Mouse (Mus musculus) spleen, postnatal 4 days (tissue): ENCODE measurements around the gene Tjp1.

ENCODE experiments used
- DNase-seq, 2 experiments: peaks; one replicate each; pipeline ENCODE4 v3.0.0; 2022; ENCODE audit warnings: low spot score in 2 of 2

Gene Tjp1

DNA sequence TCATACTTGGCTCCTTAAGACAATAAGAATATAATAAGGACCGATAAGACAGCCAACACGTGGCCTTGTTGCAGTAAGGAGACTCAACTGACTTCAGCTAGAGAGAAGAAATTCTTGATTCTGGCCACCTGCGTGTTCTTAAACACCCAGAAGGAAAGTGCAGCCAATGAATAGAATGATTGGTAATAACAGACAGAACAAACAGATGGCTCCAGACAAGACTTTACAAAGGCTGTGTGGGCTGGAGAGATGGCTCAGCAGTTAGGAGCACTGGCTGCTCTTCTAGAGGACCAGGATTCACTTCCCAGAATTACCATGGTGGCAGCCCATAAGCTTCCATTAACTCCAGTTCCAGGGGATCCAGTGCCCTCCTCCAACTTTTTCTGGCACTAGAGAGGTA lies 90.7 kb downstream of the Tjp1 start:
- DNase-seq = no peak

GRCm38 (mm10) chr7:65431018-65431695 lies 96.4 kb downstream of the Tjp1 start:
- DNase-seq = no peak

DNA sequence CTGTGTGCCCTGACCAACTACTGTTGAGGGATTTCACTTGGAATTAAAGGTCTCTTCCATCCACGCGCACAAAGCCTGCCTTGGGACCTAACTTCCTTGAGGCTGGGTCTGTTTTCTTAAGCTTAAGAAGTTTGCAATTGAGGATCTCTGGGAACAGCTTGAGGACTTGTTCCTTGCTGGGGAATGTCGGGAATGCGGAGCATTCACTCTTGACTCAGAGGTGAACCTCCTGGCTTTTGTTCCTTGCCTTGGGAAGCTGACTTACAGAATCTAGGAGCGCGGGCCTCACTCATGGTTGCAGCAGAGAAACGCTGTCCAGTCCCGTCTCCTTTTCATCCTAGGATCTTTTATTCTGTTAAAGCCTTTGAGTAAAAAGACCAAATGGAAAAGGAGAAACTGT lies 97.2 kb downstream of the Tjp1 start:
- no peak for DNase-seq

DNA sequence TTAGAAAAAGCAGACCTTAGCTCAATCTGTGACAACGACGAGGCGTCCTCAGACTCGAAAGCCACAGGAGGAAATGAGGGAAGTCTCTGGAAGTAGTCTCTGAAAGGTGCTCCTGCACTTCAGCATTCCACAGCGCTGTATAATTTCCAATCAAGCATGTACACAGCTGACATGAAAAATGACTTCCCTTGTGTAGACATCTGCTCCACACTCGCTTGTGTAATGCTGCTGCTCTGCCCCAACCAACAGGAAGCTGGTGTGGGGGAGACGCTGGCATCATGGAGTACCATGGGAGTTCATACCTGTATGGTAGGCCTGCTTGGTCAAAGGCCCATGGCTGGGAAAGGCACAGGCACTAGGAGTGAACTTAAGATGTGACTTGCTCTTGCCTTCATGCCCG lies 103.1 kb downstream of the Tjp1 start:
- no peak for DNase-seq

DNA sequence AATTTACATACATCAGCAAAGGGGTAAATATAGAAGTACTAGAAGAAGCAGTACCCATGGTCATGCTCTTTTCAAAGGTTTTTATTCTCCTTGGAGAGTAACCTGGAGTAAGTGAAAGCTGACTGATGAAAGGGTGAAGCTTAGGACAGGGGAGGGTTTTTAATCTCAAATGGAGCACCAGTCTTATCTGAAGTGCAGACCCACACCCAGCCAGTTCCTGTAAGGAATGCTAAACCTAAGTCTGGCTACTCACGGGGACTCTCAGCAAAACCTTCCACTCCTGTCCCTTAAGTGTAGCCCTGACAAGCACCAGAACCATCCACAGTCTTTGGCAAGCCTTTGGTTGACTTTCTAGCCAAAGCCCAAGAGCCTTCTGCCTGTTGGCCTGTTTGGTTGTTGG lies 105.1 kb downstream of the Tjp1 start:
- no peak for DNase-seq

GRCm38 (mm10) chr7:65421451-65421850 lies 106.1 kb downstream of the Tjp1 start:
- DNase-seq = peak in 1 of 2 experiments; percentile 31

- DNase-seq = no peak
Measured at GRCm38 (mm10) chr7:65419926-65420325, 107.7 kb downstream of the Tjp1 start.

DNA sequence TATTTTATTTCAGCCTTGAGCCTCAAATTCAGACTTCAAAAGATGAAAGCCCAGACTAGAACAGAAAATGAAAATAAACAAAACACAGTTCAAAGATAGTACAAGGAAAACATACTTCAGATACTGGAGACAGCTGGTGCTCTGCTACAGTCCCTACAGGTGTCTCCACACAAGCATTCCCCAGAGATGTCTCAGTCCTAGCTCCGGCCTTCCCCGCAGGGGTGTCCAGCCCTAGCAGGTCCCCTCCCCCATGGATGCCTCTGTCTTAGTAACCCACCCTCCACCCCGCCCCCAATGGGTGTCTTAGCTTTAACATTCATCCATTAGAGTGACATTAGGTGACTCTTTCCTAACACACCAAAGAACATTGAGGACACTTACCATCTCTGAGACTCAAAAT lies 108.6 kb downstream of the Tjp1 start:
- DNase-seq = no peak

- DNase-seq = no peak
Measured at GRCm38 (mm10) chr7:65418366-65418911, 109.1 kb downstream of the Tjp1 start.

- no peak for DNase-seq
Measured at GRCm38 (mm10) chr7:65417231-65418100, 110.1 kb downstream of the Tjp1 start.

DNA sequence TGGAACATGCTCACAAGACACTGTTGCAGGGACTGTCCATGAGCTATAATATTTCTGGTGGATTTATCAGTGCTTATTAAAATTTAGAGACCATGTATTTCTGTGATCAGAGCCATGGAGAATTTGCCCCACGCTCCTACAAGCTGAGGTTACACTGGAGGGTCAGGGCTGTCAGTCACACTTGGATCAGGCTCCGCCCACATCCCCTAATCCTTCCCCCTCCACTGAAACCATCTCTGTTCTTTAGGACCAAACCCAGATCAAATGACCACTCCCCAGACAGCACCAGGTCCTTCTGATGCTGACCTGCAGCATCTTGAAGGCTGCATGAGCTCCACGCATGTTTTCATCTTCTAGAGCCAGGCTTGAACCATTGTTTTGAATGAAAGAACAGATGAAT lies 111.1 kb downstream of the Tjp1 start:
- DNase-seq = no peak

- no peak for DNase-seq
Measured at GRCm38 (mm10) chr7:65413946-65414945, 113.3 kb downstream of the Tjp1 start.

GRCm38 (mm10) chr7:65410668-65411067 lies 116.9 kb downstream of the Tjp1 start:
- peak in 1 of 2 experiments; percentile 15 for DNase-seq

GRCm38 (mm10) chr7:65406427-65406826 lies 121.2 kb downstream of the Tjp1 start:
- DNase-seq = no peak

DNA sequence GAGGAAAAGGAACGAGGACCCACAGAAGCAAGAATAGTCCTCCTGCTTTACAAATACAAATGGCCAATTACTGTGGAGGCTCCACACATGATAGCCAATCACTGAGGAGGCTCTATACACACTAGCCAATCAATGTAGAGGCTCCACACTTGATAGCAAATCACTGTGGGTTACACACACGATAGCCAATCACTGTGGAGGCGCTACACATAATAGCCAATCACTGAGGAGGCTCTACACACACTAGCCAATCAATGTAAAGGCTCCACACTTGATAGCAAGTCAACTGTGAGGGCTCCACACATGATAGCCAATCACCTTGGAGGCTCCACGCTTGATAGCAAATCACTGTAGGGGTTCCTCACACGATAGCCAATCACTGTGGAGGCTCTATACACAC lies 125.1 kb downstream of the Tjp1 start:
- no peak for DNase-seq

GRCm38 (mm10) chr7:65401622-65402021 lies 126.0 kb downstream of the Tjp1 start:
- DNase-seq = no peak

DNA sequence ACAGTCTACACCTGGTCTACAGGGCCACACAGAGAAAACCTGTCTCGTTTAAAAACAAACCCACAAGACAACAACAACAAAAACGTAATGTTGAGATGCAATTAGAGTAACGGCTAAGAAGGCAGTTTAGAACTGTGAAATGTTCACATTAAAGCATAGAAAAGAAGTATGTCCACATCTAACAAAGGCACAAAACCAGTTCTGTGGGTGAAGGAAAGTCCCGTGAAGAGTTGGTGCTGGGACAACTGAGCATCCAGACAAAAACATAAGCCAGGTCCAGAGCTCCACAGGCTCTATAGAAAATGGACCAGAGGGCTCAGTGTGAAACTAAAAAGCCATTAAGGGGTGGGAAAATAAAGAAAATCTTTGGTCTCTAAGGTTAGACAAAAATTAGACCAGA lies 131.7 kb downstream of the Tjp1 start:
- DNase-seq = no peak

- DNase-seq = no peak
Measured at GRCm38 (mm10) chr7:65395166-65395565, 132.4 kb downstream of the Tjp1 start.

GRCm38 (mm10) chr7:65394672-65395071 lies 132.9 kb downstream of the Tjp1 start:
- DNase-seq = no peak

GRCm38 (mm10) chr7:65393704-65394452 lies 133.7 kb downstream of the Tjp1 start:
- no peak for DNase-seq

DNA sequence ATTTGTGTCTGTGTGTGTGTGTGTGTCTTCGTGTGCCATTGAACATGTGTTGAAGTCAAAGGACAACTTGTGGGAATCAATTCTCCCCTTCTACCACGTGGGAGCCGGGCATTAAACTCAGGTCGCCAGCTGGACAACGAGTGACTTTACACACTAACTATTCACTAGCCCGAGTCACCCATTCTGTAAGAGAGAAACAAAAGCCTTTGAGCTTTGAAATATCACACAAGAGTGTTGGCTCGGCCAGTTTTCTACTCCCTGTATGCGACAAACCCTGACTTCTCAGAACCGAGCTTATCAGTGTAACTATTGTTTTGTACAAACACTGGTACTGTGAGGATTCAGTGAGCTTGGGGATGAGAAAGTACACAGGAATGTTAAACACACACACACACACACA lies 134.6 kb downstream of the Tjp1 start:
- DNase-seq = no peak
